Mouse (Mus musculus): ENCODE results near the gene Mpeg1.

Mpeg1 gene

DNA sequence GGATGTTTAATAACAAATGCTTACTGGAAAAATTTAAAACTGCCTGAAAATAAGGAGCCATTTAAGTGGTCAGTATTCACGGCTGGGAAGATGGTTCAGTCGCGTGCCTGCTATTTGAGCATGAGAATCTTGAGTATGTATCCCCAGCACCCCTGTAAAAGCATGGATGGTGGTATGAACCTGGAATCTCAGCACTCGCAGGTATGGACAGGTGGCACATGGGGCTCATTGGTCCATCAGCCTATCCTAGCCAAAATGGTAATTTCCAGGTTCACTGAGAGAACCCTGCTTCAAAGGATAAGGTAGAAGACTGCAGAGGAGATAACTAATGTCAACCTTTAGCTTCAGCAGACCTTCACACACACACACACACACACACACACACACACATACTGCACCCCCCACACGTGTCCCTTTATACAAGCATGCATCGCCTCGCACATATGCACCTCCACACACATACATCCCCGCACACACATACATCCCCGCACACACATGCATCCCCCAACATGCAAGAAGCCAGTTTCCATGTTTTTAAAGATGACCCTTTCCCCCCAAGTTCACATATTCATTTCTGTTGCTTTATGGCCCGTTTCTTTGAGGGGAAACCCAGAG, 5.1 kb downstream of the Mpeg1 start:
- DNase-seq: no peak

DNA sequence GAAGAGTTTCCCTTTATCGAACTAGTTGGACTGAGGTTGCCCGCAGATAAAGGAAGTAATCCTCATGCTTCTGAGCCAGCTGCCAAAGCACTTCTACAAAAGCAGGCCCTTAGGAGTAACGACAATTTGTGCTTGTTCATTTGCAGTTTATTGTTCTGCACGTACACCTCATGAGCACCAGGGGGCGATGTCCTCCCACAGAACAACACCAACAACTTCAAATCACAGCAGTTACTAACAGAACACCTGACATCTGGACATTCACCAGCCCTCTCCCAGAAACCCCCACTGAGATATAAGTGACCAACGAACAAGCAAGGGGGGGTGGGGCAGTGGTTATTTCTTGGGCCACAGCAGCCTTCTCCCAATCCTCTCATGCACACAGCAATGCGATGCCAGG, 5.6 kb downstream of the Mpeg1 start:
- peak; percentile 62 for DNase-seq

- DNase-seq: peak; percentile 38
Observed at GRCm38 (mm10) chr19:12467436-12467835, 6.9 kb downstream of the Mpeg1 start.

DNA sequence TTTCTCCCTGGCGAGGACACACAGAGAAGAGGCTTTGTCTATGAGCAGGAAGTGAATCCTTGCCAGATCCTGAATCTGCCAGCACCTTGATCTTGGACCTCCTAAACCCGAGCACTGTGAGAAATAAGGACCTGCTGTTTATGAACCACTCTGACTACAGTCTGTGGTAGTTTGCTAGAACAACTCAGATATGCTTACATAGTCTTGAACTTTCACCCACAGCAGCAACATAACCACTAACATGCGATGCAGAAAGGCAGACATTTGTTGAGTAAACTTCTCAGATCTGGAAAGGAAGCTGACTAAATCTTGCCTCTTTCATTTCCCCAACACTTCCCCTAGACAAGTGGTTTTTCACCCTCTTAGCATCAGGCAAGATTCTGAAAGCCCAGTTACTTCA, 11.3 kb downstream of the Mpeg1 start:
- no peak for DNase-seq

DNA sequence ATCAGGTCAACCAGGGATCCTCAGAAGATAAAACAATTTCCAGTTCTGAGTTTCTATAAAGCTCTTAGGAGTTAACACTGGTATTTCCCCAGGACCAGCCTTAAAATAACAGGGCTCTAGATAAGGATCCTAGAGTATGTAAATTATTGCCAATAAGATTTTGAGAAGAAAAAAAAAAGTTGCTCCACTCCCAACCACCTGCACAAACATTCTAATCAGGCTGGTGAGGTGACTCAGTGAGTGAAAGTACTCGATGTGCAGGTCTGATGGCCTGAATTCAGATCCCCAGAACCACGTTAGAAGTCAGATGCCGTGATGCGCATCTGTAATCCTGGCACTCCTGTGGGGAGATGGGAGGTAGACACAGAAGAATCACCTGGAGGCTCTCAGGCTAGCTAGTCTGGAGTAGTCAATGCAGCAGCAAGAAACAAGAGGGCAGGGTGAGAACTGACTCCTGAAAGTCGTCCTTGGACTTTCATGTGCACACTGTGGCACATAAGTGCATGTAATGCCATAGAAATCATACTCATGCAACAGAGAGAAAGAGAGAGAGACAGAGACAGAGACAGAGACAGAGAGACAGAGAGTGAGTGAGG, 11.9 kb downstream of the Mpeg1 start:
- DNase-seq: no peak

DNA sequence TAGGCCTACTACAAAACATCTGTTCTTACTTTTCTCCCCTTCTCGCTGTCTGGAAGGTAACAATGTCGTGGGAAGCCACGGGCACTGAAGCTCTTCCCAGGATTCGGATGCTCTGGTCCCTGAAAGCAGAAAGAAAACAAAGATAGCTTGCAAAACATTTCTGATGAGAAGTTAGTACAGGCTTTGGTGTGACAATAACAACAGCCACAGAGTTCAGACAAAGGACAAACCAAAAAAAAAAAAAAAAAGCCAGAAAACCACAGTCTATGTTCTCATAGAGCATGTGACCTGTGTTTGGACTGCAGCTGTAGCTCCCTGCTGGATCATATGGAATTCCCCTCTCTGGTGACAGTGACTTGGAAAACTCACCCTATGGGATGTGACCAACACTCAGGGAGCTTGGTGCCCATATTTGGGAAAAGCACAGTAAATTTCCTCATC, 12.6 kb downstream of the Mpeg1 start:
- DNase-seq: no peak

DNA sequence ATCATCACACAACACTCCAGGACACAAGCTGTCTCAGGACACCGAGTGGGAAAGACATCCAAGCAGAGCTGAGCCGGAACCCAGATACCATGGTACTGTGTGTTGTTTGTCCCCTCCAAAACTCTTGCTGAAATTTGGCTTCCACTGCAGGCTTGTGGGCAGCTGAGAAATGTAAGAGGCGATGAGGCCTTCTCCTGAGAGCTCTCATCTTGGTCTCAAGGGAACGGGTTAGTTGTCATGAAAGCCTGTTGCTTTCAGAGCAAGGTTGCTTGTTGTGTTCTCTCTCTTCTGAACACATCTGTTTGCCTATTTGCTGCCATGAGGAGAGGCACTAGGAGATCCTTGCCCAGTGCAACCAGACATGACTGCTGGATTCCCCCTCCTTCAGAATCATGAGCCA, 13.4 kb downstream of the Mpeg1 start:
- no peak for DNase-seq

DNA sequence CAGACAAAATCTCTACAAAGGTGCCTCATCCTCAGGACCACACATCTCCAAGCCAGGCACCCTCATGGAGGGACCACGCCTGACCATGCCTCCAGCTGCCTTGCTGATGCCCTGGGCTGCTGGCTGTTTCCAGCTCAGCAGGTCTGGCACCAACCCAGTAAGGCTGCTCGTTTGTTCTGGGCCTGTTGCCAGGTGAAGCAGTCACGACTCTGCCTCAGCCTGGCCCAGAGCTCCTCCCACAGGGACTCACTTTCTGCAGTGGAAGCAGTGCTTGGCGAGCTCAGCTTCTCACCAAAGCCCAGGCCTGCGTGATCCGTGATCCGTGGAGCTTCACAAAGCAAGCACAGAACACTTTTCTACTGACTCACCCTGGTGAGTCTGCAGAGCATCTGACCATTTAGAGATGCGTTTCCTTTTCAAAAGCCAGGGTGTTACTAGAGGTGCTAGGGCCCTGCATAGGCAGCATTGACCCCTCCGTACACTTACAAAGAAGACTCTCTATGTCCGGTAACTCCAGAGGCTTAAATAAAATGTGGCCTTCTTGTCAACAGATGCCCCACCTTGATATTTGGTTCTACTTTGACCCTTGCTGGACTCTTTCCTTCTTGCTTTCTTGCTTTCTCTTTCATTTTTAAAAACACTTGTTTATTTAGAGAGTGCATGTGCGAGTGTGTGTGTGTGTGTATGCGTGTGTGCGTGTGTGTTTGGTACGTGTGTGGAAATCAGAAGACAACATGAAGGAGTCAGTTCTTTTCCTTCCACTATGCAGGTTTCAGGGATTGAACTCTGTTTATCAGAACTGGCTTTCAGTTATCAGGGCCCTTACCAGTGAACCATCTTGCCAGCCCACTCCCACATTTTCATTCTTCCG, 15.0 kb downstream of the Mpeg1 start:
- peak; percentile 26 for DNase-seq

- DNase-seq: peak; percentile 49
Observed at GRCm38 (mm10) chr19:12476721-12477270, 16.2 kb downstream of the Mpeg1 start.

DNA sequence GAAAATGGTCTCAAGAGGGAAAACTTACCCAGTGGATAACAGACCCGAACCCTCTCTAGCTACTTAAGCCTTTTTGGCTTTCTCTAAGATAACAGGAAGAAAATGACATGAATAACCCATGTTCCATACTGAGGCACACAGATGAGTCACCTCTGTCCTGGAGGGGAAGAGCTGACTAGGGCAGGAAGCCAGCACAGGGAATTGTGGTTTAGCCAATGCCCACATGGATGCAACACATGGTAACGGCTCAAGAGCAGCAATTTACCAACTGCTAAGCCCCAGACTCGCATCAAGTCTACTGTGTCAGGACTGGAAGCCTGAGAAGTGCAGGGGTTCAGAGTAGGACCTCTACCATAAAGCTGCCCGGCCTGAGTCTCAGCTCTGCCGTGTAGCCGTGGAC, 17.8 kb downstream of the Mpeg1 start:
- DNase-seq: no peak

GRCm38 (mm10) chr19:12483782-12484181, 23.2 kb downstream of the Mpeg1 start:
- no peak for DNase-seq

DNA sequence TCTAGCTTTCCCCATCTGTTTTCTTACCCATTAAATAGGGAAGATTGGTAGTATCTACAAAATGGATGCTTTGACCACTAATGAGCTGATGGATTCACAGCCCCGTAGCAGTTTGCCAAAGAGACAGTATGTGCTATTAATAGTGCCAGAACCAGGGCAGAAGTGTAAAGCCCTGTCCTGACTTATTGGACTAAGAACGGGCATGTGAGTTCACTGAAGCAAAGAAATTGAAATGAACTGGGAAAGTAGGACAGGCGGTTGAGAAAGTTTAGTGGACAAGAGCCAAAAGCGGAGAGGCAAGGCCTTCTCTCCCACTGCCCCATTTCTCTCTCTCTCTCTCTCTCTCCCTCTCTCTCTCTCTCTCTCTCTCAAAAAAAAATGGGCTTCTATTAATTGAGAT, 23.6 kb downstream of the Mpeg1 start:
- DNase-seq: no peak

DNA sequence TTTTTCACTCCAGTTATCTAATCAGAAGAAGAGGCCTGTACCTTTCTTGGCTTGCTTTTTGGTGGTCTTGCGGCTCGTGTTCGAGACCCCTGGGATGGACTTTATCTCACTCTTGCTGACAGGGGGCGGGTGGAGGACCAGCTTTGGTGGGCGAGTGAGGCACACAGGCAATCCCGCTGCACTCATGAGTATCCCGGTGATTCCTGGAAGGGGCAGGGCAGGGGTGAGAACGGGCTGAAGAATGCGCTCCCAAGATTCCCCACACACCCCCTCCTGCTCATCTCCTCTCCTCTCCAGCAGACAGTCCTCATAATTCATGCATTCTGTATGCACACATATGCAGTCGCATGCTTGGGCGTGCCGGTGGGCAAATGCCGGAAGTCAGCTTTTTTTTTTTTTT, 24.6 kb downstream of the Mpeg1 start:
- no peak for DNase-seq

- no peak for DNase-seq
Observed at GRCm38 (mm10) chr19:12485631-12486030, 25.1 kb downstream of the Mpeg1 start.

DNA sequence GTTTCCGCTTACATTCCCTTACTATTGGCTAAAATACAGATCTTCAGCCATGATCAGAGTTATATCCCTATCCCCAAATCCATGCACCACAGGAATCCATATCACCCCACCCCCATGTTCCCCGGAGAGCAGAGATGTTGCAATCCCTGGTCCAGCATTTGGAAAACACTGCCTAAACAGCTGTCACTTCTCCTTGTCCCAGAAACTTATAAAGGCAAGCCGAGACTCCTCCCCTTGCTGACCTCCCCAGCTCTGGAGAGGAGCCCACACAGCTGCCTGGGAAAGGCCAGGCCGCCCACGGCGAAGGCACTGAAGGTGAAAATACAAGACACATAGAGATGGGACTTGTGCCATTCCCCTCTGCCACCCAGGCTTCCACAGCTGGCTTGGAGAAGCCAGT, 26.3 kb downstream of the Mpeg1 start:
- no peak for DNase-seq

- no peak for DNase-seq
Observed at GRCm38 (mm10) chr19:12487511-12488204, 27.1 kb downstream of the Mpeg1 start.

- DNase-seq: peak; percentile 51
Observed at GRCm38 (mm10) chr19:12488205-12488966, 27.8 kb downstream of the Mpeg1 start.

DNA sequence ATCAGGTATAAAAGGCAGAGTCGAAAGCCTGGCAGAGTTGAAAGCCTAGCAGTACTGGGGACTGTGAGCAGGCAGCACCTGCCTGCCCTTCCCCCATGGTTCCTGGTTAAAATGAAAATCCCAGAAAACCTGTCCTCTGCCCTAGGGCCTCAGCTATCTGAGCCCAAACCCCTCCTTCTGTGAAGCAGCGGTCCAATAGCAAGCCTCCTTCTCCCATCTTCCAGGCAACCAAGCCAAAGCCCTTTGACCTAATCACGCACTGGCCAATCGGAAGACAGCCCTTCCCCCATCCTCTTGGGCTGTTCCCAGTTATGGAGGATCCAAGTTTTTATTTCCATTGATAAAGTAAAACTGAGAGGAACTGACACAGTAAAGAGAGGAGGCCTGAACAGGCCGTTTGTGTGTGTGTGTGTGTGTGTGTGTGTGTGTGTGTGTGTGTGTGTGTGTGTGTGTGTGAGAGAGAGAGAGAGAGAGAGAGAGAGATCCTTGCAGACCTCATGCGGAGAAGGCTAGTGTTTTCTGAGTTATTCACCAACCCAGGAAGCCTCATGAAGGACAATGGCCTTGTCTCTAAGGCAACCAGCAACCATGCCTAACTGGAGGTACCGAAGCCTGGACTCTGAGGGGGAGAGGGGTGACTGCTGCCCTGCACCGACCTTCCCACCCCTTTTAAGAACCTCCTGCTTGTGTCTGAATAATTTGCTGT, 28.5 kb downstream of the Mpeg1 start:
- DNase-seq: no peak

- no peak for DNase-seq
Observed at GRCm38 (mm10) chr19:12489675-12490570, 29.3 kb downstream of the Mpeg1 start.

GRCm38 (mm10) chr19:12491636-12492035, 31.1 kb downstream of the Mpeg1 start:
- DNase-seq: no peak

All from thymus, postnatal 25 days (tissue).